Mouse (Mus musculus): Measurements from ENCODE around the gene Cln5.

DNA sequence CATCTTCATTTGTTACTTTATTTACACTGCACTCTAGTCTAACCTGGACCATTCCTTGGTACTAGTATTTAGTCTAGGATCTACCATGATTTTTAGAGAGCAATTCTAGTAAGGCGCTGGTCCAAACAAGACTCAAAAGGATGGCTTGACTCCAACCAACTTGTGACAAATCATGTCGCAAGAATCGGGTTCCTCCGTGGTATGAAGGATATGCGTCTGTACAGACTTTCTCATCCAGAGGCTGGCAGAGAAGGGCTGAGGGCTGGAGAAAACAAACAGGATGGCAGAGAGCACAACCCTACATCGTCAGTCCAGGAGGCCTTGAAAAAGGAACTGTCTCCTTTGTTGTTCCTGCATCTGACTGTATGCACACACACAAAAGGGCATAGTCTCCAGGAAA is 26.6 kb downstream of the Cln5 start:
- no peak for TF ChIP-seq CTCF (IDR thresholded peaks at IDR 0.05; ENCODE audit: extremely low read depth, insufficient read depth, insufficient read length, insufficient replicate concordance)
- no peak for TF ChIP-seq POLR2A (IDR thresholded peaks at IDR 0.05; ENCODE audit: low read depth, low read length)

Measured in spleen, adult 2 months (tissue).